Mouse (Mus musculus): ENCODE measurements around the gene Map7. TPM values are rescaled to one million over a fixed set of nuclear protein-coding genes. Genes with fewer than 3 reads are reported as not detected.

Gene Map7
- total RNA-seq, 1 experiment, result 35.2 TPM

DNA sequence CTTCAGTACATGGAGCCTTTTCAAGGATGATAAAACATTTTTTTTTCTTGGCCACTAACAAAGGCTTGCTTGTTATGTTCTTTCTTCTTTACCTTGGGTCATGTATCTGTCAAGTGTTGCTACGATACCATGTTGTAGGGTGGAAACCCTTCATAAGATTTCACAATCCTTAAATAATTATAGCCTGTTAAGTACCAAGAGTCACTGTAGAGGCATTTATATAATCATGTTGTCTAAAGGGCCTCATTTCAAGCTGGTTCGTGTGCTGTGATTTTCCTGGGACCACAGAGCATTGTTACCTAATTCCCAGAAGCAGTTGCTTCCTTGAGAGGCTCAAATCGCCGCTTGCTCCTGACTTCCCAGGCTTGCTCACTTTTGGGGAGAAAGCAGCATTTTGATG is 66.1 kb downstream of the Map7 start:
- Histone ChIP-seq H3K9ac (ENCODE audit: insufficient read depth, low read depth, low read length, poor library complexity, severe bottlenecking) (no peak overlapping the region), H3K4me3 (ENCODE audit: insufficient read depth in 1 of 2, low read depth in 1 of 2, low read length in 2 of 2, poor library complexity in 1 of 2, severe bottlenecking in 1 of 2) (no peak overlapping the region), H3K27ac (ENCODE audit: insufficient read depth, low read depth, low read length, poor library complexity, severe bottlenecking) (no peak overlapping the region), H3K36me3 (ENCODE audit: control insufficient read depth, insufficient read depth, low read length, poor library complexity, severe bottlenecking) (no peaks in the 10 kb centered on the region; the same call in 1 of the 2 replicates), H3K4me1 (ENCODE audit: control insufficient read depth in 2 of 2, insufficient read depth in 2 of 2, low read length in 2 of 2, poor library complexity in 1 of 2) (peaks cover 3 to 10% of the 10 kb centered on the region in 2 experiments; a peak in 3 of 4 replicates), H3K9me3 (ENCODE audit: control insufficient read depth, insufficient read depth, low read depth, low read length) (no peaks in the 10 kb centered on the region)
- no peak for DNase-seq (ENCODE audit: low read depth, low spot score)
- in situ Hi-C loops (cut with MboI; ENCODE audit: low sequenced_read_pairs in 2 of 2, unreplicated experiment in 2 of 2), result no loop called here
- TF ChIP-seq MAFK (IDR thresholded peaks at IDR 0.05; ENCODE audit: insufficient read depth, low read depth, low read length) (no peak), HCFC1 (IDR thresholded peaks at IDR 0.05; ENCODE audit: borderline replicate concordance, insufficient read depth, low read length) (no peak), ZNF384 (IDR thresholded peaks at IDR 0.05; ENCODE audit: low read depth, low read length) (no peak), CHD2 (IDR thresholded peaks at IDR 0.05; ENCODE audit: low read depth, low read length) (no peak), ZC3H11A (IDR thresholded peaks at IDR 0.05; ENCODE audit: borderline replicate concordance, low read depth, low read length) (no peak)

DNA sequence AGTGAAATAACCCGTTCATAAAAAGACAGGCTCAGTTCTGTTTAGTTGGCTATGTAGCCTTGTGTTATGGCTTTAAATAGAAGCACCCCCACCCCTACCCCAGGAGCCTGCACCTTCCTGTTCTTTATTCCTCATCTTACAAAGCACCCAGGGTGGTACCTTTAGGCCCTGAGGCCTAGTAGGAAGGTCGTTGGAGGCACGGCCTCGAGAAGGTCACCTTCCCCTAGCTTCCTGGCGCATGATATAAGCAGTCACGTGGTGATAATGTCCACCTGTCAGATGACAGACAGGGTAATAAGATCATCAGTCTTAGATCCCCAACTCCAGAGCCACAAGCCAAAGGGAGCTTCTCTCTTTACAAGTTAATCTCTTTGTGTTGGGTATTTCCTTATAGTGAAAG is 68.7 kb downstream of the Map7 start:
- TF ChIP-seq CHD2 (IDR thresholded peaks at IDR 0.05; ENCODE audit: low read depth, low read length), result no peak
- Histone ChIP-seq H3K4me3 (ENCODE audit: insufficient read depth in 1 of 2, low read depth in 1 of 2, low read length in 2 of 2, poor library complexity in 1 of 2, severe bottlenecking in 1 of 2) (no peak overlapping the region), H3K9me3 (ENCODE audit: control insufficient read depth, insufficient read depth, low read depth, low read length) (no peaks in the 10 kb centered on the region), H3K9ac (ENCODE audit: insufficient read depth, low read depth, low read length, poor library complexity, severe bottlenecking) (no peak overlapping the region), H3K36me3 (ENCODE audit: control insufficient read depth, insufficient read depth, low read length, poor library complexity, severe bottlenecking) (no peaks in the 10 kb centered on the region; the same call in 1 of the 2 replicates), H3K27ac (ENCODE audit: insufficient read depth, low read depth, low read length, poor library complexity, severe bottlenecking) (no peak overlapping the region), H3K4me1 (ENCODE audit: control insufficient read depth in 2 of 2, insufficient read depth in 2 of 2, low read length in 2 of 2, poor library complexity in 1 of 2) (peaks cover 5 to 18% of the 10 kb centered on the region in 2 experiments)
- DNase-seq (ENCODE audit: low read depth, low spot score), result no peak
- in situ Hi-C loops (cut with MboI; ENCODE audit: low sequenced_read_pairs in 2 of 2, unreplicated experiment in 2 of 2), result no loop called here

DNA sequence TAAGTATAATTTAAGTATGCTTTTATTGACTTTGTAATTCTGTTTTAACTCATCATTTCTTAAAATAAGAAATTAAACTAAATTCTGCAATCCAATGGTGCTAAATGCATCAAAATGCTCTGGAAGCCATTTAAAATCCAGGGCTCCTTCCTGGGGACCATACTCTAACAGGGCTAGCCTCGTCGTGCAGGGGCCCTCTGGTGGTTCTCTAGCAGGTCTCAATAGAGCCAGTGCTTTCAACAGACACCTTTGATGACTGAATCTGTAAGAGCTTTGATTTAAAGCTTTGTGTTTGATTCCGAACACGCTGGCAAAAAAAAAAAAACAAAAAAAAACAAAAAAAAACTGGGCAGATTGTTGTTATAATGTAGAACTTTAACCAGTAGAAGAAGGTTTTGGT is 70.6 kb downstream of the Map7 start:
- Histone ChIP-seq H3K4me1 (ENCODE audit: control insufficient read depth in 2 of 2, insufficient read depth in 2 of 2, low read length in 2 of 2, poor library complexity in 1 of 2) (peaks cover 5 to 17% of the 10 kb centered on the region in 2 experiments), H3K9me3 (ENCODE audit: control insufficient read depth, insufficient read depth, low read depth, low read length) (no peaks in the 10 kb centered on the region), H3K9ac (ENCODE audit: insufficient read depth, low read depth, low read length, poor library complexity, severe bottlenecking) (no peak overlapping the region), H3K36me3 (ENCODE audit: control insufficient read depth, insufficient read depth, low read length, poor library complexity, severe bottlenecking) (no peaks in the 10 kb centered on the region; the same call in 1 of the 2 replicates), H3K4me3 (ENCODE audit: insufficient read depth in 1 of 2, low read depth in 1 of 2, low read length in 2 of 2, poor library complexity in 1 of 2, severe bottlenecking in 1 of 2) (no peak overlapping the region), H3K27ac (ENCODE audit: insufficient read depth, low read depth, low read length, poor library complexity, severe bottlenecking) (no peak overlapping the region)
- in situ Hi-C loops (cut with MboI; ENCODE audit: low sequenced_read_pairs in 2 of 2, unreplicated experiment in 2 of 2), result no loop called here
- TF ChIP-seq ZC3H11A (IDR thresholded peaks at IDR 0.05; ENCODE audit: borderline replicate concordance, low read depth, low read length) (no peak), ZNF384 (IDR thresholded peaks at IDR 0.05; ENCODE audit: low read depth, low read length) (no peak), MAFK (IDR thresholded peaks at IDR 0.05; ENCODE audit: insufficient read depth, low read depth, low read length) (no peak), HCFC1 (IDR thresholded peaks at IDR 0.05; ENCODE audit: borderline replicate concordance, insufficient read depth, low read length) (no peak), CHD2 (IDR thresholded peaks at IDR 0.05; ENCODE audit: low read depth, low read length) (no peak)
- DNase-seq (ENCODE audit: low read depth, low spot score), result no peak

DNA sequence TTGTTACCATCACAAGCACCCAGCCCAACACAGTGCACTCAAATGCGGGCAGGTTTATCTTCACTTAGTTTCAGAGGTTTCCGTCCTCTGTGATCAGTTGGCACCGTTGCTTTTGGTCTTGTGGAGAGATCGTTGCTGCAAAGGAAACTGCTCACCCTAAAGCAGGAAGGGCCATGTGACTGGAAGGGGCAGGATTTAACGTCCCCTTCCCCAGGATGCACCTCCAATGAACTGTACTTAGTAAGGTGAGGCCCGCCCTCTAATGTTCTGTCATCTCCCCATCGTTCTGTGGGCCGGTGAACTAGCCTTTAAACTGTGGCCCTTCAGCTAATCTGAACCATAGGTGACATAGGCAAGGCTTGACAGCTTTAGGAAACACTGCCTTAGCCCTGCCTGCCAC is 71.3 kb downstream of the Map7 start:
- in situ Hi-C loops (cut with MboI; ENCODE audit: low sequenced_read_pairs in 2 of 2, unreplicated experiment in 2 of 2), result no loop called here
- no peak for TF ChIP-seq ZC3H11A (IDR thresholded peaks at IDR 0.05; ENCODE audit: borderline replicate concordance, low read depth, low read length)
- no peak for TF ChIP-seq MAFK (IDR thresholded peaks at IDR 0.05; ENCODE audit: insufficient read depth, low read depth, low read length)
- no peak for TF ChIP-seq CHD2 (IDR thresholded peaks at IDR 0.05; ENCODE audit: low read depth, low read length)
- no peak for TF ChIP-seq HCFC1 (IDR thresholded peaks at IDR 0.05; ENCODE audit: borderline replicate concordance, insufficient read depth, low read length)
- TF ChIP-seq ZNF384 (IDR thresholded peaks at IDR 0.05; ENCODE audit: low read depth, low read length), result no peak
- H3K36me3 ChIP-seq (ENCODE audit: control insufficient read depth, insufficient read depth, low read length, poor library complexity, severe bottlenecking), result no peaks in the 10 kb centered on the region; the same call in 1 of the 2 replicates
- no peak overlapping the region for H3K9ac ChIP-seq (ENCODE audit: insufficient read depth, low read depth, low read length, poor library complexity, severe bottlenecking)
- no peak overlapping the region for H3K4me3 ChIP-seq (ENCODE audit: insufficient read depth in 1 of 2, low read depth in 1 of 2, low read length in 2 of 2, poor library complexity in 1 of 2, severe bottlenecking in 1 of 2)
- DNase-seq (ENCODE audit: low read depth, low spot score), result no peak
- H3K9me3 ChIP-seq (ENCODE audit: control insufficient read depth, insufficient read depth, low read depth, low read length), result no peaks in the 10 kb centered on the region
- no peak overlapping the region for H3K27ac ChIP-seq (ENCODE audit: insufficient read depth, low read depth, low read length, poor library complexity, severe bottlenecking)
- H3K4me1 ChIP-seq (ENCODE audit: control insufficient read depth in 2 of 2, insufficient read depth in 2 of 2, low read length in 2 of 2, poor library complexity in 1 of 2), result peaks cover 5 to 17% of the 10 kb centered on the region in 2 experiments

DNA sequence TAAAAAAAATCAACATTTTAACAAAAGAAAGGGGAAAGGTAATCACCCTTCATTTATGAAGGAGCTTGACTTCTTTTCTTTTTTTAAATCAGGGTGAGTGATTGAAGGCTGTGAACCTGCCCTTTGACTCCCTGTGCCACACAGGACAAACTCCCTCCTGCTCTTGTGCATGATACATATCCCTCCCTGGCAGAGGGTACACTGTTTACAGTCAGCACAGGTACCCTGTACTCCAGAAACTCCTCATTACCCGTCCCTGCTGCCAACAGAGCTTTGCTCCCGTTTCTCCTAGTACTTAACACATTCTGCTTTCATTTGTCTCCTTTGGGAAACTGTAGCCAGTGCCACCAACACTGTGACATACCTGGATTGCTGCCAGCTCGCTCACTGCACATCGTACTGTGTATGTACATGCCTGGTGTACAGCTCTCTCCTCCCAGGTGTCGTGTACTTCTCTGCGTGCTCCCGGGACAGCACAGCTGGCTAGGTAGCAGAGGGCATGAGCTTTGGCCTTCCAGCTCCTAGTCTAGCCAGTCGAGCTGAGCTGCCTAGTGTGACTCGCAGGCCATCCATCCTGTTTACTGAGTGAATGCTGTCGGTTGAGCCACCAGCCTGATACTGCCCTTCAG is 72.3 kb downstream of the Map7 start:
- Histone ChIP-seq H3K4me1 (ENCODE audit: control insufficient read depth in 2 of 2, insufficient read depth in 2 of 2, low read length in 2 of 2, poor library complexity in 1 of 2) (peaks cover 5 to 17% of the 10 kb centered on the region in 2 experiments), H3K27ac (ENCODE audit: insufficient read depth, low read depth, low read length, poor library complexity, severe bottlenecking) (no peak overlapping the region), H3K9me3 (ENCODE audit: control insufficient read depth, insufficient read depth, low read depth, low read length) (no peaks in the 10 kb centered on the region), H3K36me3 (ENCODE audit: control insufficient read depth, insufficient read depth, low read length, poor library complexity, severe bottlenecking) (no peaks in the 10 kb centered on the region; the same call in 1 of the 2 replicates), H3K4me3 (ENCODE audit: insufficient read depth in 1 of 2, low read depth in 1 of 2, low read length in 2 of 2, poor library complexity in 1 of 2, severe bottlenecking in 1 of 2) (no peak overlapping the region), H3K9ac (ENCODE audit: insufficient read depth, low read depth, low read length, poor library complexity, severe bottlenecking) (no peak overlapping the region)
- TF ChIP-seq ZNF384 (IDR thresholded peaks at IDR 0.05; ENCODE audit: low read depth, low read length) (no peak), ZC3H11A (IDR thresholded peaks at IDR 0.05; ENCODE audit: borderline replicate concordance, low read depth, low read length) (no peak), HCFC1 (IDR thresholded peaks at IDR 0.05; ENCODE audit: borderline replicate concordance, insufficient read depth, low read length) (no peak), MAFK (IDR thresholded peaks at IDR 0.05; ENCODE audit: insufficient read depth, low read depth, low read length) (no peak), CHD2 (IDR thresholded peaks at IDR 0.05; ENCODE audit: low read depth, low read length) (no peak)
- DNase-seq (ENCODE audit: low read depth, low spot score), result no peak
- in situ Hi-C loops (cut with MboI; ENCODE audit: low sequenced_read_pairs in 2 of 2, unreplicated experiment in 2 of 2), result no loop called here

All from ES-E14 (cell line).